Mouse (Mus musculus): Measurements from ENCODE around the gene Ralgapb.
"Not testable (repeated sequence)": the region's sequence is repeated elsewhere in the genome, so short reads cannot be mapped to it uniquely, and the experiment has no call there.

Ralgapb gene

DNA sequence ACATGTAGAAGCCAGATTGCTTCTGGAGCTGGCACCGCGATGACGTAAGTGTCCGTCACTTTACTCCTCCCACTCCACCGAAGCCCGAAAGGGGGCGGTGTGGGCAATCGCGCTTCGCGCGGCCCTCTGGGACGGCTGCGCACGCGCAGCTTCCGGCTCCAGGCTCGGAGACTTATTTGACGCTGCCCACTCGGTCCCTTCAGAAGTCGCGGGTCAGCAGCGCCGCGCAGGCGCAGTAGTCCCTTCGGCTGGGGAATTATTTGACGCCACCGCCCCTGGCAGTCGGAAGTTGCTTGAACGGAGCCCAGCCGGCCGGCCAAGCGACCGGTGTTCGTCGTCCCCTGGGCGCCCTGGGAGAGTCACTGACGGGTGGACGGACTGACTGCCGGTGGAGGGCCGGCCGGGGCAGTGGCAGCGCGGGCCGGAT, at the start of gene Ralgapb:
TSS of gene Ralgapb (plus strand) at position 254 of the 427 bp plus-strand sequence.
- DNase-seq: peak; percentile 99

- DNase-seq: peak; percentile 91 to 95
Measured at GRCm38 (mm10) chr2:158360873-158361677, 48.6 kb upstream of the Ralgapb start.

DNA sequence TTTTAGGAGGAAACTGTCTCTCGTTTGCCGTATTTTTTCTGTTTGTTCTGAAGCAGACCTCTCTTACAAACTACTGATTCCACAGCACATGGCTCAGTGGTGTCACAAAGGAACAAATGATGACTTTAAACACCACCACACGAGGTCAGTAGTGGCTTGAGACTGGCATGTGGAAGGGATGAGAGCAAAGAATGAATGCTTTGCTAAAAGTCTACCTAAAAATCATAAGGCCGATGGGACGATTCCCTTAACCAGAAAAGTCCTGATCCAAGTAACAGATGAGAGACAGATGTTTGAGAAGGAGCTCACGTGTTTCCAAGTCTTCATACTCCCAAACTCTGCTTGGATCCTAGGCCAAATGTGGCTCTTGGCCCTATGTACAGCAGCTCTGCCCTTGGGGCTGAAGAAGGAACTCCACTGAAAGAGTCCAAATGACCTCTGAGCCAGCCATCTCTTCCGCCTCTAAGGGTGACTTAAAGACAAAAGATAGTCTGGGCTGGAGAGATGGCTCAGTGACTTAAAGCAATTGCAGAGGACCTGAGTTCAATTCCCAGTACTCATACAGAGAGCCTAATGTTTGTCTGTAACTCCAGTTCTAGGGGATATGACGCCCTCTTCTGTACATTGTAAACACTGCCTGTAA, 47.8 kb upstream of the Ralgapb start:
- DNase-seq: no peak

DNA sequence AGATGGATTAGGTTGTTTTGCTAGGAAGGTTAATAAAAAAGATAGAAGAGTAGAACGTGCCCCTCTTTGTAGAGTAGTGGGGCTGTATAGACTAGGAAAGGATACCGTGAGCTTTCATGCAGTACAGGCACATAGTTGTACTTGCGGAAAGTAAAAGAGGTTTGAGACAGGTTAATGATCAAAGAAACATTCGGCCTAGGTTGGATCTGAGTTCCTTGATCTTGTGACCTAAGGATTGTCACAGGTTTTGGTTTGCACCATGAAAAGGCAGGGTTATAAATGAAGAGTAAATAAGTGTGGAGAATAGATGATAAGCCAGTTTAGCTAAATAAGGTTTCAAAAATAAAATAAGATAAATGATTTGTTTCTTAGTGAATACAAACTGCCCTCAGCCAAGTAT, 45.5 kb upstream of the Ralgapb start:
- no peak for DNase-seq

DNA sequence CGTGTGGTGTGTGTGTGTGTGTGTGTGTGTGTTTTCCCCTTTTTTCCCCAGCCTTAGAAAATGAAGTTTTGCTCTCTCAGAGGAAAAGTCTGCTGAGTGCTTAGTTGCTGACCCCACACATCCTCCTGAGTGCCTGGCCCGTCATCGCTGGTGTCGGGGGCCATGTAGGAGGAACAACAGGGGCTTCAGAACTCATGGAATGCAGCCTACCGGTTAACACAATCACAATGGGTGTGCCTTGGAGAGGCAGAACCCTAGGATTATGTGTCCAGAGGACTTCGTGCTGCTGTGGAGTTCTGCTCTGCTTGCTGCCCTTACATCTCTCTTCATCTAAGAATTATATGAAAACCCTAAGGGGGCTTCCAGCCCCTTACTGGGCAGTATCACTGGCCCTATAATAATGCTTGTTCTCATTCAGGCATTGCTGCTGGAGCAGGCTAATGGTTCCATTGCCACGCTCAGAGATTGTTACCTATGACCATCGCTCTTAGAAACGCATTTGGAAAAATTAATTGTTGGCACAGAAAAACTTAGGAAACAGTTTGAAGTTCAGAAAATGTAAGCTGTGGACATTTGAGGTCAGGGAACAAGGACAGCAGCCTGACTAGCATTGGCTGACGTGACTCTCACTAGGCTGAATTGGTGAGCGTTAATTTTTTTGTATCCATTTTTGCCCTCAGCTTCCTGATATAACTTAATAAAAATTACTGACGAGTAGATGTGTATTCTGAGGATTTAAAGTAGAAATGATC, 44.4 kb upstream of the Ralgapb start:
- DNase-seq: no peak

DNA sequence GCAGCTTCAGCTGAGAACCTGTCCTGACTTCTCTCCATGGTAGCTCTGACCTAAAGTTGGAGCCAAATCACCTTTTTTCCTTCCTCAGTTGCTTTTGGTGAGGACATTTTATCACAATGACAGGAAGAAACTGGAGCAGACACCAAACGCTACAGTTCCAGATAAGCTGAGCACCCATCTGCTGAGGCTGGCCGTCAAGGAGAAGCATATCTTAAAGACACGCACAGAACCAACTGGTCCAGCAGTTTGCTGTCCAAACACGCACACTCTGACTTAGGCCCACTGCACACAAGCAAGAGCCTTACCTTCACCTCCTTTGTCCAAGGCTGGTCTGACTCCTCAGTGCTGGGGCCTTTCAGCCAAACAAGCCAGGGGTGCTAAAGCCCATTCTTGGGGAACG, 42.0 kb upstream of the Ralgapb start:
- DNase-seq: no peak

DNA sequence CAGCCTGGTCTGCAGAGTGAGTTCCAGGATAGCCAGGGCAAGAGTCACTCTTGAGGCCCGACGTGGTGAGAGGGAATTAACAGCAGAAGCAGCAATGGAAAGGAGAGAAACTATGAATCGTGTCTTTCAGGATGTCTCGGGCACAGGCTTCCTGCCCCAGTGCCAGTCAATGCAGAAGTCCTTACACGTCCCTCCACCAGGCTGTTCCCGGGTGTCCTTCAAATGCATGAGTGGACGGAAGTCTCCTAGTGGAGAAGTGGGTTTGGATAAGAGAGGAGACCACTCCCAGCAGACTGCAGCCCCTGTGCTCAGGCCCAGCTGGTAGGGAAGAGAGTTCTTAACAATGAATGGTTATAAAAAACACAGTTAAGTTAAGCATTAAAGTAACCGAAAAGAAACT, 41.3 kb upstream of the Ralgapb start:
- DNase-seq: no peak

GRCm38 (mm10) chr2:158369474-158370172, 40.0 kb upstream of the Ralgapb start:
- DNase-seq: no peak

DNA sequence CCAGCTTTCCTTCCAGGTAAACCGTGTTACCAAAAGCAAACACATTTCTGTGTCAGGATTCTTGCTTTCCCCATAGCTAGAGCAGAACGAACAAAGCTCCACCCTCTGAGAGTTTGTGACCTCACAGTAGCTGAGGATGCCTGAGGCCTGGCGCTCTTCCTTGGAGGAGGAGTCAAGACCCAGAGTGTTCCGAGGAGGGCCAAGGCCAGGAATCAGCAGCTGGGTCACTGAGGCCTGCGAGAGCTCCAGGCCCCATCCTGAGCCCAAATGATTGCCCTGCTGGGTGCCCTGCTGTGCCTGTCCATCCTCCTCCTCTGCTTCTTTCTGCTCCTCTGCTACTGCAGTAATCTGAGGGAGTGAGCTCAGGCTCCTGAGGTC, 39.5 kb upstream of the Ralgapb start:
- DNase-seq: peak in 1 of 2 experiments; percentile 29

- peak in 1 of 2 experiments; percentile 18 for DNase-seq
Measured at GRCm38 (mm10) chr2:158373061-158373460, 36.6 kb upstream of the Ralgapb start.

- DNase-seq: no peak
Measured at GRCm38 (mm10) chr2:158373516-158373915, 36.1 kb upstream of the Ralgapb start.

DNA sequence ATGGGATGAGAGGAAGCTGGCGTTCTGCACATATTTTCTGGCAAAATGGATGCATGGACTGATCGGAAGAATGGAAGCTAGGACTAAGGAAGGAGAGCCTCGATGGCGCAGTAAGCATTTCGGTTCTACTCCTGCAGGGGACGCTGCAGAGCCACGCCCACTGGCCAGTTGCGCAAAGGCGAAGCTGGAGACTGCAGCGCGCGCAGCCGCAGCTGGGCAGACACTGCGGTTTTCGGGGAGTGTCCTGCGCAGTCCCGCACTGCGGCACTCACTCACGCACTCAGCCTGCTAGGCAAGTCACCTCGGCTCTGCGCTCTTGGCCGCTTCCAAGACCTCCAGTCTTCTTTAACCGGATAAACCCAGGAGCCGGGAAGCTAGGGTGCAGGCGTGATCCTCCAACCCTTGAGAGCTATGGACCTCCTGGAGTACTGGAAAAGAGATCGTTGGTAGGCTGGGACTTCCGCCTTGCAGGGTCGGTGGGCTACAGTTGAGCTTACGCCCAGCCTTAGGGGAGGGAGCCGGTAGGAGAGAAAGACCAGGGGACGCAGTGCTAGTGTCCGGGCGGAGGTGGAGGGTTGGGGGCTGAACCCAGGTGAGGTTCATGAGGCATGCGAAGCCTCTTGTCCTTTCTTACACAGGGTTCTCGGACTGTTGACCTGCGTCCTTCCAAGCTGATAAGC, 34.1 kb upstream of the Ralgapb start, which contains the start of gene Snhg11:
TSS of gene Snhg11 (plus strand) at position 196 of the 680 bp plus-strand sequence.
- DNase-seq: peak; percentile 55 to 65

GRCm38 (mm10) chr2:158376123-158376687, 33.4 kb upstream of the Ralgapb start:
- DNase-seq: no peak

GRCm38 (mm10) chr2:158376798-158377197, 32.9 kb upstream of the Ralgapb start:
- DNase-seq: no peak

GRCm38 (mm10) chr2:158377811-158378210, 31.8 kb upstream of the Ralgapb start:
- no peak for DNase-seq

- DNase-seq: peak; percentile 72 to 81
Measured at GRCm38 (mm10) chr2:158379354-158380078, 30.1 kb upstream of the Ralgapb start.

DNA sequence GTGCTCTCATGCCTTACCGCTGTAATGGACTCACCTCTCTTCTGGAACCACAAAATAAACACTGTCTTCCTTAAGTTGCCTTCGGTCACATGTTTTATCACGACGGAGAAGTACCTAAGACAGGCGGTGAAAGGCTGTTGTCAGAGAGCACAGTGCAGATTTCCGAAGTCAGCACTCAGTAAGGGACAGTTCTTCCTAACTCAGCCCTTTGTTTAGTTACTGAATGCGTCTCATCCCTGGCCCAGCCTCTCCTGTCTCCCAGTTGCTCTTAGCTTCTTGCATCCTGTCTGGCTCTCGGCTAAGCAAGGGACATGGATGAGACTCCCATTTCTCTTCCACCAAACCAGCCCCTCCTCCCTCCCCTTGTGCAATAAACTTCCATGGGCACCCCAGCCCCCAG, 23.6 kb upstream of the Ralgapb start:
- DNase-seq: no peak

GRCm38 (mm10) chr2:158389421-158389820, 20.2 kb upstream of the Ralgapb start:
- DNase-seq: no peak

- DNase-seq: no peak
Measured at GRCm38 (mm10) chr2:158396369-158396768, 13.3 kb upstream of the Ralgapb start.

DNA sequence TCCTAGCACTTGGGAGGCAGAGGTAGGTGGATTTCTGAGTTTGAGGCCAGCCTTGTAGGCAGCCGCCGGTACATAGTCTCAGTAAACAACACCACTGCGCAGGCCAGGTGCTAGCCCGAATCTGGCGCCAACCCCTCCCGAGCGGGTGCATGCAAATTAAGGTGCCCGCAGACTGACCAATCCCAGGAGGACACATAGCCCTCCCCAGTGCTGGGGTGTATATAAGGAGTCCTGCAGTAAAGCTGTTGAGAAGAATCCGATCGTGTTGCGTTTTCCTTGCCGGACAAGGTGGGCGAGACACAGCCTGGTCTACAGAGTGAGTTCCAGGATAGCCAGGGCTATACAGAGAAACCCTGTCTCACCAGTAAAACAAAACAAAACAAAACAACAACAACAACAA, 12.5 kb upstream of the Ralgapb start:
- DNase-seq: not testable (repeated sequence)

DNA sequence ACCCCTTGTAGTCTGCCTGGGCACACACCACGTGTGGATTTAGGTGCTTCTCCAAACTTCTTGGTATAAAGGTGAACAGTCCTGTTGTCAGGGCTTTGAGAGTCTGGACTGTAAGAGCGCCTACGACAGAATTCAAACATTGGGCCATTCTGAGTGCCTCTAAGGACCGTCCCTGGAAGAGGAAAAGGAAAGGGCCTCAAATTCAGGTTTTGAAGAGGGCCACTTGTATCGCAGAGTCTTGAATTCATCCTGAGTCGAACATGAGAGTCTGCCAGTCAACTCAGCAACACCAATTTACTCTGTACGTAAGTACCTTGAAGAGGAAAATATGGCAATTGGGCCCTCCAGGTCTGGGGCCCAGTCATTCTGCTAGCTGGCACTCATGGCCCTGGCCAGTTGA, 6.7 kb upstream of the Ralgapb start:
- no peak for DNase-seq

Measured in kidney, postnatal 4 days (tissue).